Mouse (Mus musculus): Measurements from ENCODE around the gene Pomt2.
"Not testable (repeated sequence)": the region's sequence is repeated elsewhere in the genome, so short reads cannot be mapped to it uniquely, and the experiment has no call there.

The Pomt2 gene

GRCm38 (mm10) chr12:87147395-87148089 is at the start of gene Pomt2:
Gene Pomt2, minus strand, starts transcription at chr12:87147968.
- peak; percentile 93 for DNase-seq (ENCODE audit: low spot score)

- no peak for DNase-seq (ENCODE audit: low spot score)
These were observed 48.5 kb upstream of the Pomt2 start for GRCm38 (mm10) chr12:87196310-87196709.

DNA sequence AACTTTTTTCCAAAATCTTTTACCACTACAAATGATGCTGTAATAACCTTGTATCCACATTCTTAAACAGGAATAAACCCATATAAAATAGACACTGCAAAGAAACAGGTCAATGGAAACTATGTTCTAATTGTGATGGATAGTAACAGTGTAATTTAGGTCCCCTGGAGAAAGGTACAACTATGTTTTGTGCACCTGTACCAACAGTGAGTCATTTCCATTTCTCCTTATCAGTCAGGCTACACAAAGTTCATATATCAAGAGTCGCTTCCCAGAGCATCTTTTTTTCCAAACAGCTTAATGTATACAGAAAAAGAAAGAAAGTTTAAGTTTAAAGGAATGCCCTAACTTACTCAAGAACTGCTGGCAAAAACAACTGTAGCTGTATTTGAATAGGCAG is 47.3 kb upstream of the Pomt2 start:
- DNase-seq (ENCODE audit: low spot score): no peak

GRCm38 (mm10) chr12:87193008-87193407 is 45.2 kb upstream of the Pomt2 start:
- DNase-seq (ENCODE audit: low spot score): no peak

DNA sequence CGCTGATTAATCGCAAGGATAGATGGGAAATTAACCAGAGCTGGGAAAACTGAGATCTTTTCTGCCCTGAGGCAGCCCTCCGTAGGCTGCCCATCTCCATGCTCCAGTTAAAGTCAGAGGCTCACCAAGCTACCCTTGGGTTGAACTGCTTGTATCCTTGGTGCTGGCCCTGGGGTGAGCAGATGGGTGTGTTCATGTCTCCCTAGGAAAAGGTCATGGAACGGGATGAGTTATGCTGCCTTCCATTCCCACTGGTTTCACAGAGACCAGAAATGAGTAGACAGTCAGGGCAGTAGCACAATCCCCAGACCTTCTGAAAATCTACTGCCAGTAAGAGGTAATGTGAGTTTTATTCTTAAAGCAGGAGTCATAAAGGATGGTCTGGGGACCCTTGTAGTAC is 29.9 kb upstream of the Pomt2 start:
- no peak for DNase-seq (ENCODE audit: low spot score)

DNA sequence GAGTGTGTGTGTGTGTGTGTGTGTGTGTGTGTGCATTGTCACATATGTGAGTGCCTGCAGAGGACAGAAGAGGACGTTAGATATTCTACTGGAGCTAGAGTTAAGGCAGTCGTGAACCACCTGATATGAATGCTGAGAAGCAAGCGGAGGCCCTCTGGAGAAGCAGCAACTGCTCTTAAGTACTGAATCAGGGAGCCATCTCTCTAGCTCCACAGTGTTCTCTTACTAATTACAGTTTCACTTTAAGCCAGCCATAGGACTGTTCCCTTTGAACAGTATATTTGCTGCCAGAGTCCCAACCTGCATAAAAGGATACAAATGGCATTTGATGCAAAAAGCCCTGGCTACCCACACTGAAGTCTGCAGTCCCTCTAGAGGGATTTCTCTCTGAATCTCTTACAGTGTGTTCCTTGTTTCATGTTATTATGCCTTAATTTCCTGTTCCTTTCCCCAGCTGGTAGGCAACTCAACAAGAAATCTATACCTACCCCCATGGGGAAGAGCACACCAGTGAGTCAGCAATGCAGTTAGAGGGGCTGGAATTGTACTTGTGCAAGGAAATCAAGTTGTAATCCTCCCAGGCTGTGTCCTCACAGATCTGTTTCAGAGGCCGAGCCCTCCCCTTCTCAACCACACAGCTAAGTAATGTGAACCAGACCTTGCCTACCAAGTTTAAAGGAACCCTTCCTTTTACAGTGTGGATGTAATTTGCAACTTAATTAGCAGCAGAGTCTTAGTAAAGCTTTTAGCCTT is 27.6 kb upstream of the Pomt2 start:
- DNase-seq (ENCODE audit: low spot score): no peak

DNA sequence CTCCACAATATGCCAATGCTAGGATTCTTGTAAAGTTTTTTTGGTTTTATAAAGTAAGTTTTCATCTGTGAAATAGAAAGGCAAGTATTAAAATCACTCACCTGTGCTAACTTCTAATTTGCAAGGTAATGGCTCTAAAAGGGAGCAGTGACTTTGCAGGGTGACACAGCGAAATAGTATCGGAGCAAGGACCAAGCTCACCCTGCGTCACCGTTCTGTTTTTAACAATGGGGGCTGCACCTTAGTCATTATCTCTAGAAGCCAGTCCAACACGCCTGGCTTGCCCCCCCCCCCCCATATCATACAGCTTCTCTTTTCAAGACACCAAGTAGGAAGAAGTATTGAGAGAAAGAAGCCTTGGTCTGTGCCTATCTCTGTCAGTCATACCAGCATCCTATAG is 13.0 kb upstream of the Pomt2 start:
- no peak for DNase-seq (ENCODE audit: low spot score)

GRCm38 (mm10) chr12:87160310-87160709 is 12.5 kb upstream of the Pomt2 start:
- DNase-seq (ENCODE audit: low spot score): no peak

DNA sequence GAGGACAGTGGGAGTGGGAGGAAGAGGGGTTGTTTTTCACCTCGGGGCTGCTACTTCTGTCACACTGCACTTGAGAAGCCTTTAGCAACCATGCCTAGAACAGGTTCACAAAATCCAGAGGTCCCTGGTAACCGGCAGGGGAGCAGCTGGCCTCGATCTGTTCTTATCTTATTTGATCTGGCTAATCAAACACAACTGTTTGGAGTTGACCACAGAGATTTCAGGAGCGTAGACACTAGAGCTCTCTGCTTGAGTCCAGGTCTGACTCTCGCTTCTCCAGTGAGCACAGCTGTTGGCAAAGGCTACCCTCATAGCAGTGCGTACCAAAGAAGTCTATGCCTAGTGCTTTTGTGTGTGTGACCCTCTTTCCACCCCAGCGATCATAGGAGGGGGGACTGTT is 10.3 kb upstream of the Pomt2 start:
- no peak for DNase-seq (ENCODE audit: low spot score)

DNA sequence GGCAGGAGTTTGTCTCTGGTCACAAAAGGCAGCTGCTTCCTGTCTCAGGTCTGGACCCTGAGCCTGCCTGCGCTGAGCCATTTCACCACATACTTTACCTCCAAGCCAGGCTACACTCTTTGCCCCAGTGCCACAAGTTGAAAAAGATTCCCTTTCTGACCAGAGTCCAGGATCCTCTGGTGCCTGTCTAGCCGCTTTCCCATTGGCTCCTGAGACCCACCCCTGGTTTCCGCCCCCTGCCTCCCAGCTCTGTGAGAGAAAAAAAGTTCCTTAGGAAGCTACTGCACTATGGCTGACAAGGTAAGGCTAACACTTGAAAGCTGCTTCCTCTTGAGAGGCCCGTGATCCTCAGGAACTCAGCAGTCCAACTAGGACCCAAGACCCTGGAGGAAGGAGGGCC is 9.6 kb upstream of the Pomt2 start:
- DNase-seq (ENCODE audit: low spot score): no peak

DNA sequence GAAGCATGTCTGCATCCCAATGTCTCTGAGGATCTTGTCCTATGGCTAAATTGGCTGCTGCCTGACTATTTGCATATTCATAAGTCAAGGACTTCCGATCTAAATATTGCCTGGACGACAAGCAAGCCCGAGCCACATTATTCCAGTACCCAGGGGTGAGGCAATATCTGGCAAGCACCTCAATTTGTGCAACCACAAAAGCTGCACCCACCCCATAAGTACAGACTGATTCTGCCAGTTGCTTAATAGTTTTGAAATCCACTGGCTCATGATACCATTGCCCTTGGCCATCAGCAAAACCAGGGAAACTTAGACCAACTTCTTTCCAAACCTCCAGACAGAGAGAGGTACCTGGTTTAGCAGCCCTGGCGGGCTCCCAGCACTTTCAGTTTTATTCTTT is 6.7 kb upstream of the Pomt2 start:
- DNase-seq (ENCODE audit: low spot score): not testable (repeated sequence)

- DNase-seq (ENCODE audit: low spot score): no peak
These were observed 1.7 kb upstream of the Pomt2 start for GRCm38 (mm10) chr12:87149471-87149870.

GRCm38 (mm10) chr12:87148136-87148535 is 368 bp upstream of the Pomt2 start:
- DNase-seq (ENCODE audit: low spot score): no peak

- DNase-seq (ENCODE audit: low spot score): peak; percentile 85
These were observed 802 bp downstream of the Pomt2 start, which contains the start of gene Gstz1 for GRCm38 (mm10) chr12:87146966-87147365. Gene Gstz1, plus strand, starts transcription at chr12:87147165.

DNA sequence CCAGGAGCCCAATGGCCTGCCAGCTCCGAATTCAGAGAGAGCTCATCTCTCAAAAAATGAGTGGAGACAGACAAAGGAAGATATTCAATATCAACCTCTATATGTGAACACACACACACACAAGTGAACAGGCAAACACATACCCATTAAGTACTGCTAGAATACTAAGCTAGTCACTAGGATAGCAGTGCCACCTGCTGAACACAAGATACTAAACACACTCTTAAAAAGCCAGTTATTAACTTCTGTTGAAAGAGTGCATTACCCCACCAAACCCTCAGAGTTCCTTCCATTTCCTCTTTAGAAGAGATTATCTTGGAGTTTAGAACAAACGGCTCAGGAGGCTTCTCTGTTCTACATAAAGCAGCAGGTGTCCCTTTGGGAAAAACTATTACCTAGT is 5.6 kb downstream of the Pomt2 start:
- DNase-seq (ENCODE audit: low spot score): no peak

DNA sequence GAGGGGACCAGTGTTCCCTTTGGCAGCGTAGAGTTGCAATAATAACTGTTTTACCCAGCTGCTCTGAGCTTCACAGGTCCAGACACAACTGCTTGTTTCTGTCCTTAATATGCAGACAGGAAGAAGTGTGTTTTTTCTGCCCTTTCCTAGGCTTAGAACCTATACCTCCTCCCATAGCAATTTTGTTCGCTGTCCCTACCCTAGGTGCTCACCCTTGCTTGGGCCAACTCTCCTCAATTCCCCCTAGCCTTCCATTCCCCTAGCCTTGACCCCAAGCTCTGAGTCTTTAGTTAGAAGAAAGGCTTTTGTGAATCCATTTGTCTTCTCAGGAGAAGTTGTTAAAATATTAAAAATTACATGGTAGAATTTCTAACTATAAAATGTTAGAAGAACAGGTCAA is 9.0 kb downstream of the Pomt2 start:
- DNase-seq (ENCODE audit: low spot score): no peak

GRCm38 (mm10) chr12:87138342-87138701 is 9.4 kb downstream of the Pomt2 start:
- DNase-seq (ENCODE audit: low spot score): no peak

DNA sequence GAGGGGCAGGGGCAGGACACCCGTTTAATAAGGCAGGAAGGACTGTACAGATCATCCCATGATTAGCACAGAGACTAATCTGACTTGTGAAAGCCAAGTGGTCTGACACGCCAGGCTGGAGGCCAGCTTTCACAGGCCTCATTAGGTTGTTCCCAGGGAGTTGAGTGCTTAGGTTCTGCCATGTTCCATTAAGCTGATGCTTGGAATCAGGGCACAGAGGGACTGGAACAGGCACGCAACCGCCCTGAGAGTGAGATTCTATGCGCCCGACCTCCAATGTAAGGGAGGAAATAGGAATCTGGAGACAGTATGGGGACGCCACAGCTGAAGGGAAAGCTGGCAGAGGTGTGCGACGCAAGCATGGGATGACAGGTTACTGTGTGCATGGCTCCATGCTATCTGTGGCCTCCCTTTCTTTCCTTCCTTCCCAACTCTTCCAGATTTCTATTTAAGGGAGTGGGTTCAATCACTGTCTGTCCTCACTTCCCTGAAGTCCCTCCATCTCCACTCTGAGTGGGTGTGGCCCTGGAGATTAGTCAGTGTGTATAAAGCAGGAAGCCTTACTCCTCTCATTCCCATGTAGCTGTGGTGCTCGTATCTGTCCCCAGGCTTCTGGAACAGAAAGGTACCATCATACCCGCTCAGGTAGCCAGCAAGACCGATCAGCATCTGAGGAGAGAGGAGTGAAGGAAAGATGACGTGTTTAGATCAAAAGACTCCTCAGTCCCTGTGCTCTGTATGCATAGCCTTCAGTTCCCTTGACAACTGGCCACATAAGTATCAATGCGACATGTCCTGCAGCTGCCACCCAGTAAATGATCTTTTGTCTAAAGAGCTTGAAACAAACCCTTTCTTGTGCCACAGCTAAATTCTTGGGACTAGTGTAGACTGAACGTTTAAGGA is 10.1 kb downstream of the Pomt2 start:
- DNase-seq (ENCODE audit: low spot score): no peak

GRCm38 (mm10) chr12:87132784-87133183 is 15.0 kb downstream of the Pomt2 start:
- DNase-seq (ENCODE audit: low spot score): no peak

DNA sequence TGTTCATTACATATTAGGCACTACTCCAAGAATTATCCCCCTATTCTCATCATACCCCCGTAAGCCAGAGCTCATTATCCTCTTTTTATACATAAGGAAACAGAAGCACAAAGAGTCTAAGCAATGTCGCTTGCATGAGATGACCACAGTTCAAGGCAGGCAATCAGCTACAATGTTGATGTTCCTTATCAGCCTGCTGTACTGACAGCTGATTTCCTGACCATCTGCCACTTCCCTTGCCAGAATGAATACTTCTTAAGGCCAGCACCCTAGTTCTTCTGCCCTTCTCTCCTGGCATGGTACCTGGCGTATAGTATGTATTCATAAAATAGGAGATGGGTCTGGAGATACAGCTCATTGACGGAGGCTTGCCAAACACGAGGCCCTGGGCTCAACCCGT is 15.6 kb downstream of the Pomt2 start:
- no peak for DNase-seq (ENCODE audit: low spot score)

GRCm38 (mm10) chr12:87131619-87132018 is 16.1 kb downstream of the Pomt2 start:
- DNase-seq (ENCODE audit: low spot score): peak; percentile 32

DNA sequence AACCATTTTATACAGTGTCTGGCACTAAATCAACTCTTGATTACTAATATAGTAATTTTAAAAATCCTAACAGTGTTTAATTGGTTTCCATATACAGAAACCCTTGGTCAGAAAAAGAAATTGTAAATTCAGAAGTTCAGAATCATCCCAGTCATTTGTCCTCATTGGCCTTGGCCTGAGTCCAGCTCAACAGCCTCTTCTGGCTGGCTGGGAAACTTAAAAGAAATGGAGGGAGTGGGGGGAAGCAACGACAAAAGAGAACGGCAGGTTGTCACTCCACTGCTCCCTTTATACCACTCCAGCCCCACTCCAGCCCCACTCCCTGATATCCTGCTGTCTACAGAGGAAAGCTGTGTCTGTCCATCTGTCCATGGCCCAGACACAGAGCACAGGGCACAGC is 16.6 kb downstream of the Pomt2 start:
- no peak for DNase-seq (ENCODE audit: low spot score)

- no peak for DNase-seq (ENCODE audit: low spot score)
These were observed 17.5 kb downstream of the Pomt2 start for GRCm38 (mm10) chr12:87130224-87130623.

All from MN1 (cell line).